Comparison of ENCODE assay signal across 8 mouse cellular contexts in genomic region chr7:126881040-126881439, GRCm38 (mm10). TPM values are rescaled to one million over a fixed set of nuclear protein-coding genes. Genes with fewer than 3 reads are reported as not detected.
DNase-seq lines count a peak whose midpoint lies in the region; ATAC-seq and TF ChIP-seq lines count a peak whose summit lies in the region.

No protein-coding gene starts in this region.

- peaks cover 45% of the 10 kb centered on the region for H3K36me3 ChIP-seq in lung, embryonic 14.5 days (ENCODE audit: insufficient read depth)

- intact Hi-C loops in left cerebral cortex, postnatal 14 days (cut with DNase I), result loop anchor here (5.0 kb wide), 3 partner anchors 46 to 146 kb away; partner anchors contain the start of genes Kctd13, Maz and Sez6l2

- peaks cover 6% of the 10 kb centered on the region; the same call in 1 of the 2 replicates for H3K4me1 ChIP-seq in lung, embryonic 14.5 days (ENCODE audit: insufficient read depth)

- H3K9ac ChIP-seq in lung, embryonic 14.5 days, result no peak overlapping the region; the same call in 1 of the 2 replicates

- H3K4me2 ChIP-seq in lung, embryonic 14.5 days, result peak overlapping the region; percentile 99

- peak overlapping the region; percentile 81; the same call in 1 of the 2 replicates for H3K4me3 ChIP-seq in lung, embryonic 14.5 days (ENCODE audit: low read depth, low read length)

- no peak for TF ChIP-seq CTCF in lung, embryonic 14.5 days (IDR thresholded peaks at IDR 0.05; ENCODE audit: low read depth)

- 67% methylated on average over 6 of the region's 6 CpGs for WGBS in lung, embryonic 14.5 days

- peak; percentile 37 for DNase-seq in 416B (ENCODE audit: low read depth)
- DNase-seq in heart, adult 18-20 months, result peak; percentile 57 to 79
- DNase-seq in kidney, adult 11 months, result peak; percentile 67
- peak; percentile 59 for DNase-seq in lung, embryonic 14.5 days
- no peak for DNase-seq in thymus, postnatal 4 days
- no peak for DNase-seq in spleen, postnatal 10 days (ENCODE audit: low spot score in 2 of 2)
- no peak for DNase-seq in frontal cortex, postnatal 25 days (ENCODE audit: low spot score in 2 of 2)
- DNase-seq in left cerebral cortex, postnatal 14 days (ENCODE audit: low spot score in 2 of 2), result no peak

- no peaks in the 10 kb centered on the region for H3K27me3 ChIP-seq in lung, embryonic 14.5 days (ENCODE audit: insufficient read depth, low read length)

- H3K27ac ChIP-seq in lung, embryonic 14.5 days (ENCODE audit: low read depth), result peak overlapping the region; percentile 72

- H3K9me3 ChIP-seq in lung, embryonic 14.5 days (ENCODE audit: low read depth, low read length), result no peaks in the 10 kb centered on the region

- no peak for ATAC-seq in lung, embryonic 14.5 days (ENCODE audit: insufficient read depth)

RNA-seq across cellular contexts. Expression of gene Taok2, which starts 3.5 kb away (rescaled TPM):
- 10 to 100 TPM; 35.6 to 38.4 TPM for total RNA-seq in heart, adult 18-20 months (2021)
- polyA plus RNA-seq in lung, embryonic 14.5 days (2014; fragmentation: Nextera tagmentation; extraction: Ambion mirVana), result 34.8 and 40.1 TPM in 2 replicates
- 100 to 1,000 TPM; 163 to 169 TPM for total RNA-seq in left cerebral cortex, postnatal 14 days (2021)

RNA-seq across cellular contexts. Expression of gene Ino80e, which starts 18.9 kb away (rescaled TPM):
- total RNA-seq in heart, adult 18-20 months (2021), result 10 to 100 TPM; 17.2 to 19.1 TPM
- 92.9 and 99.7 TPM in 2 replicates for polyA plus RNA-seq in lung, embryonic 14.5 days (2014; fragmentation: Nextera tagmentation; extraction: Ambion mirVana)
- 10 to 100 TPM; 51.8 to 52.2 TPM for total RNA-seq in left cerebral cortex, postnatal 14 days (2021)

RNA-seq across cellular contexts. Expression of gene Hirip3, which starts 19.3 kb away (rescaled TPM):
- total RNA-seq in heart, adult 18-20 months (2021), result 1 to 10 TPM; 5.0 to 6.4 TPM
- polyA plus RNA-seq in lung, embryonic 14.5 days (2014; fragmentation: Nextera tagmentation; extraction: Ambion mirVana), result 19.9 and 26.7 TPM in 2 replicates
- 10 to 100 TPM; 30.2 to 32.1 TPM for total RNA-seq in left cerebral cortex, postnatal 14 days (2021)

RNA-seq across cellular contexts. Expression of gene Doc2a, which starts 33.8 kb away (rescaled TPM):
- total RNA-seq in heart, adult 18-20 months (2021), result not detected
- polyA plus RNA-seq in lung, embryonic 14.5 days (2014; fragmentation: Nextera tagmentation; extraction: Ambion mirVana), result 0.33 and 0.80 TPM in 2 replicates
- 10 to 100 TPM; 54.8 to 62.4 TPM for total RNA-seq in left cerebral cortex, postnatal 14 days (2021)

RNA-seq across cellular contexts. Expression of gene Tmem219, which starts 41.7 kb away (rescaled TPM):
- total RNA-seq in heart, adult 18-20 months (2021), result 10 to 100 TPM; 10.4 to 10.6 TPM
- 26.7 and 31.5 TPM in 2 replicates for polyA plus RNA-seq in lung, embryonic 14.5 days (2014; fragmentation: Nextera tagmentation; extraction: Ambion mirVana)
- 10 to 100 TPM; 21.1 to 23.7 TPM for total RNA-seq in left cerebral cortex, postnatal 14 days (2021)

Comparison
In these comparisons a context has a peak if more than half of its experiments do, and no peak if none do; other contexts are left out.
1. DNase-seq: peak in 416B (single experiment), heart, adult 18-20 months (2 of 2), kidney, adult 11 months (single experiment) and lung, embryonic 14.5 days (single experiment); none in thymus, postnatal 4 days (single experiment), spleen, postnatal 10 days (0 of 2), frontal cortex, postnatal 25 days (0 of 2) and left cerebral cortex, postnatal 14 days (0 of 2).
2. RNA of gene Taok2, which starts 3.5 kb away (total RNA-seq): 163 to 169 TPM in left cerebral cortex, postnatal 14 days; 35.6 to 38.4 TPM in heart, adult 18-20 months; every median in the first group is over 4 times any median in the second.
3. RNA of gene Hirip3, which starts 19.3 kb away (total RNA-seq): 30.2 to 32.1 TPM in left cerebral cortex, postnatal 14 days; 5.0 to 6.4 TPM in heart, adult 18-20 months; every median in the first group is over 4 times any median in the second.